Mouse (Mus musculus): ENCODE results near the gene Atat1. TPM values are rescaled to one million over a fixed set of nuclear protein-coding genes. Genes with fewer than 3 reads are reported as not detected.
A peak's percentile ranks its signal among the peaks of the same experiment; 100 is the strongest.
"Not testable (repeated sequence)": the region's sequence is repeated elsewhere in the genome, so short reads cannot be mapped to it uniquely, and the experiment has no call there.

The Atat1 gene
- polyA plus RNA-seq (2014; fragmentation: Nextera tagmentation; extraction: Ambion mirVana): 313 and 439 TPM in 2 replicates

DNA sequence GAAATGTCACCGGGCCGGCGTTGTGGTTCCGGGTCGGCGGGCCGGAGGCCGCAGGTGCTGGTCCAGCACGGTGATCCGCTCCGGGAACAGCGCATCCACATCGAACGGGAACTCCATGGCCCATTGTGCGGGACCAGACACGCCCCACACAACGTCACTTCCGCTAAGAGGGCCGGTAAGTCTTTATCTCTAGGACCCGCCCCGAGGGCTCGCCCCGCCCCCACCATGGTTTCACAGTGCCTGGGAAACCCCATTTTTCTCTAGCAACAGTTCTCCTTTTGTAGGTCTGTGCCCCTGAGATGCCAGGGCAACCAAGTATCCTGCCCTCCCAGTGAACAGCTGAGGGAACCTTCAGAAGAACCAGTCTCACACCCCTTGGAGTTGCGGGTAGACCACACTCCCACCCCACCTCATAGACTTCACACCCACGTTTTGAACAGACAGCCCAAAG lies at the start of gene Atat1:
Gene Atat1, minus strand, starts transcription at position 157 of the 451 bp plus-strand sequence.
- Histone ChIP-seq H3K9ac (ENCODE audit: low read length) (peak within 1 kb of the TSS; percentile 84), H3K4me1 (ENCODE audit: control insufficient read depth, insufficient read depth, low read length) (peaks cover 11% of the 10 kb centered on the region), H3K27me3 (replicated peaks; ENCODE audit: control insufficient read depth, insufficient read depth, low read length) (no peaks in the 10 kb centered on the region), H3K9me3 (replicated peaks; ENCODE audit: control insufficient read depth, low read length) (no peaks in the 10 kb centered on the region), H3K4me3 (ENCODE audit: low read depth, low read length) (peak within 1 kb of the TSS; percentile 78), H3K27ac (ENCODE audit: low read depth, low read length) (peak within 1 kb of the TSS; percentile 77), H3K4me2 (ENCODE audit: low read length) (peak within 1 kb of the TSS; percentile 91), H3K36me3 (ENCODE audit: control insufficient read depth, insufficient read depth, low read length) (peaks cover 47% of the 10 kb centered on the region)
- DNase-seq (ENCODE audit: low spot score): peak; percentile 97
- WGBS: 3% methylated on average over 25 of the region's 25 CpGs
- peak; percentile 96 for ATAC-seq

DNA sequence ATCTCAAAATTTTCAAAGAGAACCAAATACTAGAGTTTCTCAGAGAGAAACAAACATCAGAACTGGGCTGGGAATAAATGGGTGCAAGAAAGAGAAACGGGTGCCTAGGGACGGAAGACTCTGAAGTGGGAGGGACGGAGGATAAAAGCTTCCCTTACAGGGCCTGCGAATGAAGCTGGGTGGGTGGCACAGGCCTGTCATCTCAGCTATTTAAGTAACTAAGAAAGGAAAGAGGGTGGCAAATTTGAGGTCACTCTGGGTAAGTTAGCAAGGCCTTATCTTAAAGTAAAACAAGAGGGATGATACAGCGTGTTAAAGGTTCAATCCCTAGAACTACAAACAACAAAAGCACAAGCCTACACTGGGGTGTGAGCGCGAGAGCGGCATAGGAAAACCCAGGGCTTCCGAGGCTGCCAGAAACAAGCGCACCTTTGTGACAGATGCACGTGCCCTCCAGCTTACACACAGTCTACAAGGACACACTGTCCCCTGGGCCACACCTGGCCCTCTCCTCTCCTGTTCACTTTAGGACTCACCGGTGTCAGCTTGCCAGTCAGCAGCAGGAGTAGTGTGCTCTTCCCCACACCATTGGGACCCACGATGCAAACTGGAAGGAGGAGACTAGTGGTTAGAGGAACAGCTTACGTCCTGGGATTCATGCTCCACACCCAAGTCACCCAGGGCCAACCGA lies 48.8 kb upstream of the Atat1 start:
- Histone ChIP-seq H3K4me2 (ENCODE audit: low read length) (no peak overlapping the region), H3K27ac (ENCODE audit: low read depth, low read length) (no peak overlapping the region), H3K9ac (ENCODE audit: low read length) (no peak overlapping the region), H3K4me3 (ENCODE audit: low read depth, low read length) (no peak overlapping the region), H3K36me3 (ENCODE audit: control insufficient read depth, insufficient read depth, low read length) (peaks cover 88% of the 10 kb centered on the region), H3K27me3 (replicated peaks; ENCODE audit: control insufficient read depth, insufficient read depth, low read length) (no peaks in the 10 kb centered on the region), H3K4me1 (ENCODE audit: control insufficient read depth, insufficient read depth, low read length) (no peaks in the 10 kb centered on the region), H3K9me3 (replicated peaks; ENCODE audit: control insufficient read depth, low read length) (no peaks in the 10 kb centered on the region)
- 94% methylated on average over 15 of the region's 15 CpGs for WGBS
- ATAC-seq: no peak
- DNase-seq (ENCODE audit: low spot score): no peak

DNA sequence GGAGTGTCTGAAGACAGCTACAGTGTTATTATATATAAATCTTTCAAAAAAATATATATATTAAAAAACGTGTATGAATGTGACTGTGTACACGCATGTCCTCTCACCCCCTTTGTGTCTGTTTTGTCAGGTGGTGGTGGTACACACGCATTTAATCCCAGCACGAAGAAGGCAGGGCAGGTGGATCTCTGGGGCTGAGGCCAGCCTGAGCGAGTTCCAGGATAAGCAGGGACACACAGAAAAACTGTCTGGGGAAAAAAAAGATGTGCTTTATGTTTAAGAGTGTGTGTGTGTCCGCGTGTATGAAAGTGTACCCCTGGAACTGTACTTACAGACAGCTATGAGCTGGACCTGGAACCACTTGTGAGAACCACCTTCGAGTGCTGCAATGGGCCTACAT lies 44.8 kb upstream of the Atat1 start:
- Histone ChIP-seq H3K4me2 (ENCODE audit: low read length) (no peak overlapping the region), H3K27ac (ENCODE audit: low read depth, low read length) (no peak overlapping the region), H3K4me1 (ENCODE audit: control insufficient read depth, insufficient read depth, low read length) (no peaks in the 10 kb centered on the region), H3K9ac (ENCODE audit: low read length) (no peak overlapping the region), H3K27me3 (replicated peaks; ENCODE audit: control insufficient read depth, insufficient read depth, low read length) (no peaks in the 10 kb centered on the region), H3K36me3 (ENCODE audit: control insufficient read depth, insufficient read depth, low read length) (peaks cover 47% of the 10 kb centered on the region), H3K4me3 (ENCODE audit: low read depth, low read length) (no peak overlapping the region), H3K9me3 (replicated peaks; ENCODE audit: control insufficient read depth, low read length) (no peaks in the 10 kb centered on the region)
- DNase-seq (ENCODE audit: low spot score) (no peak), ATAC-seq (no peak)
- 82% methylated on average over 8 of the region's 8 CpGs for WGBS

DNA sequence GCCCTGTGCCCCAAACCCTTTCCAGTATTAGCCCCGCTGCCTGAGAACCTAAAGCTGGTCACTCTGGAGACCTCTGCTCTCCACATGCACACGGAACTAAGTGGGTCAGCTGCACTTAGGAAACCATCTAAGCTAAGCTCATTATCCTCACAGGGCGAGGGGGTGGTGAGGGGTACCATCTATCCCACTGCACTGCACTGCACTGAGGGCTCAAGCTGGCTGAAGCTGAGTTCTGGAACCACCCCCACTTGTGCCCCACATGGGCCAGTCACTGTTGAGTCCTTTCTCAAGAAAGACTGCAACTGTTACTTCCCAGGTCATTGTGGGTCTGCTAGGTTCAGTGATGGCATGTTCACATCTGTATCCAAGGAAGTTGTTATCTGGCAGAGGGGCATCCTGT lies 42.7 kb upstream of the Atat1 start:
- WGBS: 83% methylated on average over 2 of the region's 3 CpGs
- not testable (repeated sequence) for ATAC-seq

DNA sequence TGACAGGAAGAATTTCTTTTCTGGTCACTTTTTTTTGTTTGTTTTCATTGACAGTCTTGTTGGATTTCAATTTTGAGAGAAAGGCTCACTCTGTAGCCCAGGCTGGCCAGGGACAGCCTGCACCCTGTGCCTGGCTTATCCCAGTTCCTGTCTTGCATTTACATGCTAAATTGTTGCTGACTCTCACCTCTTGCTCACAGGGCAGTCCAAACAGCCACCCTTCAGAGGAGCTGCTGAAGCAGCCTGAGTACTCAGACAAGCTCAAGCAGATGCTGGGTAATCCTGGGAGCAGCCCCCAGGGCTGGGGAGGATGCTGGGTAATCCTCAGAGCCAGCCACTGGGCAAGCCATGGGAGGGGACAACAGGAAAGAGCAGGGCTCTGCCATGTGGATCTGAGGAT lies 41.1 kb upstream of the Atat1 start:
- not testable (repeated sequence) for H3K9ac ChIP-seq (ENCODE audit: low read length); H3K9me3 ChIP-seq (replicated peaks; ENCODE audit: control insufficient read depth, low read length); H3K4me2 ChIP-seq (ENCODE audit: low read length); H3K27me3 ChIP-seq (replicated peaks; ENCODE audit: control insufficient read depth, insufficient read depth, low read length); H3K27ac ChIP-seq (ENCODE audit: low read depth, low read length); H3K4me3 ChIP-seq (ENCODE audit: low read depth, low read length); H3K4me1 ChIP-seq (ENCODE audit: control insufficient read depth, insufficient read depth, low read length); ATAC-seq; DNase-seq (ENCODE audit: low spot score)
- H3K36me3 ChIP-seq (ENCODE audit: control insufficient read depth, insufficient read depth, low read length): peaks cover 10% of the 10 kb centered on the region

More for the DNA sequence above, 42.7 kb upstream of the Atat1 start:
- not testable (repeated sequence) for H3K9me3 ChIP-seq (replicated peaks; ENCODE audit: control insufficient read depth, low read length); H3K27me3 ChIP-seq (replicated peaks; ENCODE audit: control insufficient read depth, insufficient read depth, low read length); DNase-seq (ENCODE audit: low spot score); H3K9ac ChIP-seq (ENCODE audit: low read length); H3K4me2 ChIP-seq (ENCODE audit: low read length); H3K4me1 ChIP-seq (ENCODE audit: control insufficient read depth, insufficient read depth, low read length); H3K27ac ChIP-seq (ENCODE audit: low read depth, low read length); H3K4me3 ChIP-seq (ENCODE audit: low read depth, low read length)
- peaks cover 26% of the 10 kb centered on the region for H3K36me3 ChIP-seq (ENCODE audit: control insufficient read depth, insufficient read depth, low read length)

DNA sequence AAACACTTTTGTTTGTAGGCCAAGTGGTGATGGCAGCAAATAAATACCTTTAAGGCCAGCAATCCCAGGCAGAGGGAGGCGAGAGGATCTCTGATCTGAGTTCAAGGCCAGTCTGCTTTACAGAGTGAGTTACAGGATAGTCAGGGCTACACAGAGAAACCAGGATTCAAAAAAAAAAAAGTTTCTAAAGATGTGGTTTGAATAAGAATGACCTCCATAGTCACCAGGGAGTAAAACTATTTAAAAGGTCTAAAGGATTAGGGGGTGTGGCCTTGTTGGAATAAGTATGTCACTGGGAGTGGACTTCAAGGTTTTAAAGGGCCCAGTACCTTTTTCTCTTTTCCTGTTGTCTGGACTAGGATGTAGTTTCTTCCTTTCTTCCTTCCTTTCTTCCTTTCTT lies 30.1 kb upstream of the Atat1 start:
- Histone ChIP-seq H3K9me3 (replicated peaks; ENCODE audit: control insufficient read depth, low read length) (no peaks in the 10 kb centered on the region), H3K4me3 (ENCODE audit: low read depth, low read length) (no peak overlapping the region), H3K36me3 (ENCODE audit: control insufficient read depth, insufficient read depth, low read length) (no peaks in the 10 kb centered on the region), H3K27ac (ENCODE audit: low read depth, low read length) (no peak overlapping the region), H3K9ac (ENCODE audit: low read length) (no peak overlapping the region), H3K4me1 (ENCODE audit: control insufficient read depth, insufficient read depth, low read length) (no peaks in the 10 kb centered on the region), H3K4me2 (ENCODE audit: low read length) (no peak overlapping the region), H3K27me3 (replicated peaks; ENCODE audit: control insufficient read depth, insufficient read depth, low read length) (no peaks in the 10 kb centered on the region)
- ATAC-seq: no peak
- 58% methylated on average over 1 of the region's 1 CpGs for WGBS
- no peak for DNase-seq (ENCODE audit: low spot score)

DNA sequence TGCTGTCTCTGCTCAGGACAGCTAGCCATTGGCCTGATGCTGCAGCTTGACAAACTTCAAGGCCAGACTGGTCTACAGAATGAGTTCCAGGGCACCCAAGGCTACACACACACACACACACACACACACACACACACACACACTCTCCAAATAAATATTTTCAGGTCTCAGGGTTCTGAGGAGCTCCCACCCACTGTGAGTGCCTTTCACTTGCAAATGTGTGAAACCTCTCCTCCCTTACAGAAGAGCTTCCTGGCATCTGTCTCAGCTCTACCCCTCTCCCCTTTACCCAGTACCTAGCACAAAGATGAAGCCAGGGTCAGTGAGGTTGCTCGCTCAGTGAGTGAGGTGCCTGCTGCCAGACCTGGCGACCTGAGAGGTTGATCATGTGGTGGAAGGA lies 29.2 kb upstream of the Atat1 start:
- no peaks in the 10 kb centered on the region for H3K9me3 ChIP-seq (replicated peaks; ENCODE audit: control insufficient read depth, low read length)
- WGBS: 29% methylated on average over 2 of the region's 2 CpGs

DNA sequence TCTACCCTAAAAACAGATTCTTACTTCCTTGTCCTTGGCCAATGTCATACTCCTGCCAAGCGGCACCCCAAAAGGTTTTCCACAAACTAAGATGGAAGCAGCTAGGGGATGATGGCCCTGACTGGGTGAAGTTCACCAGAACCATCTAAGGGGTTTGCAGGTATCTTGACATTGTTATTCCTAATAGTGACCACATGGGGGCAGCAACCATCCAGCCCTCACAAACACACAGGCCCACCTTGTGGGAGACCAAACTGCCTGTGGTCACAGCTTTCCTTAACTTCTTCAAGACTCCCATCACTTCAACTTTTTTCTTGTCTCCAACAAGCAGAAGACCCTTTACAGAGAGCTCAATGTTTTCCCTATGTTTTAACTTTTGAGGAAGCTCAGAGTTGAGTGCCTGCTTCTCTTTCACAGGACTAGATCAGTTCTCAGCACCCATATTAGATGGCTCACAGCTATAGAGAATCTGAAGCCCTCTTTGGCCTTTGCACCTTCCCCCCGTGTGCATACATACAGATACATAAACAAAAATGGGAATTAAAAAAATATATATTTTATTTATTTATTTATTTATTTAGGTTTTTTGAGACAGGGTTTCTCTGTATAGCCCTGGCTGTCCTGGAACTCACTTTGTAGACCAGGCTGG lies 27.9 kb upstream of the Atat1 start:
- DNase-seq (ENCODE audit: low spot score) (peak; percentile 68), ATAC-seq (peak; percentile 77; the same call in 1 of the 2 replicates)
- Histone ChIP-seq H3K36me3 (ENCODE audit: control insufficient read depth, insufficient read depth, low read length) (no peaks in the 10 kb centered on the region), H3K27ac (ENCODE audit: low read depth, low read length) (no peak overlapping the region), H3K9me3 (replicated peaks; ENCODE audit: control insufficient read depth, low read length) (no peaks in the 10 kb centered on the region), H3K27me3 (replicated peaks; ENCODE audit: control insufficient read depth, insufficient read depth, low read length) (no peaks in the 10 kb centered on the region), H3K4me2 (ENCODE audit: low read length) (no peak overlapping the region), H3K4me1 (ENCODE audit: control insufficient read depth, insufficient read depth, low read length) (no peaks in the 10 kb centered on the region), H3K4me3 (ENCODE audit: low read depth, low read length) (no peak overlapping the region), H3K9ac (ENCODE audit: low read length) (no peak overlapping the region)
- 43% methylated on average over 2 of the region's 2 CpGs for WGBS

More for the DNA sequence above, 29.2 kb upstream of the Atat1 start:
- Histone ChIP-seq H3K4me3 (ENCODE audit: low read depth, low read length) (no peak overlapping the region), H3K9ac (ENCODE audit: low read length) (no peak overlapping the region), H3K4me2 (ENCODE audit: low read length) (no peak overlapping the region), H3K4me1 (ENCODE audit: control insufficient read depth, insufficient read depth, low read length) (no peaks in the 10 kb centered on the region), H3K27ac (ENCODE audit: low read depth, low read length) (no peak overlapping the region), H3K27me3 (replicated peaks; ENCODE audit: control insufficient read depth, insufficient read depth, low read length) (no peaks in the 10 kb centered on the region), H3K36me3 (ENCODE audit: control insufficient read depth, insufficient read depth, low read length) (no peaks in the 10 kb centered on the region)
- DNase-seq (ENCODE audit: low spot score): no peak
- ATAC-seq: no peak

DNA sequence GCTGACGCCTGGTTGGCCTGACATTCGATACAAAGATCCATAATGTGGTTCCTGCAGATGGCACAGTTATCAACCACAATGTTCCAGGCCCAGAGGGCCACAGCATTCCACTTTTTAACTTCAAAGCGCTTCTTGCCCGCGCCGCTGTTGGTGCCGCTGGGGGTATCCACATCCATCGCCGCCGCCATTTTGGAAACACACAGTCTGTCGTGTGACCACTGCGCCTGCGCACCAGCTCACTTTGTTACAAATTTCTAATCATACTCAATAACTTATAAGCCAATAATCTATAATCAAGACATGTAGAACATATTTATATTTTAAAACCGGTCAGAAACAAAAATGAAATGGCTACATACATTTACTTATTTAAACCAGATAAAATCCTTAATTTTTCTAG lies 25.9 kb upstream of the Atat1 start:
- 90% methylated on average over 14 of the region's 14 CpGs for WGBS
- H3K9ac ChIP-seq (ENCODE audit: low read length); H3K4me3 ChIP-seq (ENCODE audit: low read depth, low read length); DNase-seq (ENCODE audit: low spot score); H3K4me2 ChIP-seq (ENCODE audit: low read length); H3K27ac ChIP-seq (ENCODE audit: low read depth, low read length); H3K36me3 ChIP-seq (ENCODE audit: control insufficient read depth, insufficient read depth, low read length); H3K9me3 ChIP-seq (replicated peaks; ENCODE audit: control insufficient read depth, low read length); H3K27me3 ChIP-seq (replicated peaks; ENCODE audit: control insufficient read depth, insufficient read depth, low read length); H3K4me1 ChIP-seq (ENCODE audit: control insufficient read depth, insufficient read depth, low read length); ATAC-seq: not testable (repeated sequence)

All from forebrain, embryonic 14.5 days (tissue).